Mouse (Mus musculus) neural tube, embryonic 11.5 days (tissue): ENCODE results near the gene Slc16a4. TPM values are rescaled to one million over a fixed set of nuclear protein-coding genes. Genes with fewer than 3 reads are reported as not detected.
A peak's percentile ranks its signal among the peaks of the same experiment; 100 is the strongest.

Experiments used
- ATAC-seq: fragments of 200-750 bp; cut with Nextera tagmentation; 2 replicates; pipeline ENCODE4 v1.8.0; 2017; ENCODE audit warnings: moderate number of reproducible peaks, mild to moderate bottlenecking, moderate TSS enrichment, moderate library complexity; ENCODE audit not compliant: insufficient read depth, low FRiP score, low TSS enrichment
- DNase-seq: peaks from one replicate; pipeline ENCODE4 v3.0.0-alpha.2; 2015; ENCODE audit warnings: low spot score
- H3K27ac ChIP-seq: fragments of 300-500 bp; sonication (generic); 2 replicates; pipeline ENCODE4 v1.5.1; 2014; ENCODE audit warnings: low read depth, mild to moderate bottlenecking, low read length
- H3K27me3 ChIP-seq: fragments of 300-500 bp; sonication (generic); 2 replicates; pipeline ENCODE4 v1.6.1; 2014; ENCODE audit warnings: mild to moderate bottlenecking, low read length, mixed read lengths; ENCODE audit not compliant: control insufficient read depth, insufficient read depth
- H3K36me3 ChIP-seq: fragments of 300-500 bp; sonication (generic); 2 replicates; pipeline ENCODE4 v1.6.1; 2014; ENCODE audit warnings: mild to moderate bottlenecking, low read length, moderate library complexity, mixed read lengths; ENCODE audit not compliant: control insufficient read depth, insufficient read depth
- H3K4me1 ChIP-seq: fragments of 300-500 bp; sonication (generic); 2 replicates; pipeline ENCODE4 v1.6.1; 2014; ENCODE audit warnings: low read length, mixed read lengths; ENCODE audit not compliant: control insufficient read depth, insufficient read depth
- H3K4me2 ChIP-seq: fragments of 300-500 bp; sonication (generic); 2 replicates; pipeline ENCODE4 v1.6.1; 2014; ENCODE audit warnings: low read depth, mild to moderate bottlenecking, moderate library complexity
- H3K4me3 ChIP-seq: fragments of 300-500 bp; sonication (generic); 2 replicates; pipeline ENCODE4 v1.5.1; 2014; ENCODE audit warnings: low read depth, low read length
- H3K9ac ChIP-seq: fragments of 300-500 bp; sonication (generic); 2 replicates; pipeline ENCODE4 v1.6.1; 2014; ENCODE audit warnings: mild to moderate bottlenecking, low read length
- H3K9me3 ChIP-seq: fragments of 300-500 bp; sonication (generic); 2 replicates; pipeline ENCODE4 v1.6.1; 2016; ENCODE audit warnings: low read length; ENCODE audit not compliant: control insufficient read depth
- WGBS: fragments of 180-500 bp; shearing (Covaris S2); extraction: QIAGEN DNeasy Blood & Tissue Kit; methylation state at CpG from one replicate; pipeline ENCODE4 v1.1.7; 2014; 5-methylcytosine and 5-hydroxymethylcytosine counted together
- polyA plus RNA-seq: library from polyadenylated mRNA; unstranded; fragments of >200 nt; fragmentation: Nextera tagmentation; extraction: Ambion mirVana; gene quantifications from 2 replicates; pipeline ENCODE4 v1.2.1, GENCODE M21; 2014

The Slc16a4 gene
- polyA plus RNA-seq, 1 experiment from 2014 or later, result 1.6 TPM

DNA sequence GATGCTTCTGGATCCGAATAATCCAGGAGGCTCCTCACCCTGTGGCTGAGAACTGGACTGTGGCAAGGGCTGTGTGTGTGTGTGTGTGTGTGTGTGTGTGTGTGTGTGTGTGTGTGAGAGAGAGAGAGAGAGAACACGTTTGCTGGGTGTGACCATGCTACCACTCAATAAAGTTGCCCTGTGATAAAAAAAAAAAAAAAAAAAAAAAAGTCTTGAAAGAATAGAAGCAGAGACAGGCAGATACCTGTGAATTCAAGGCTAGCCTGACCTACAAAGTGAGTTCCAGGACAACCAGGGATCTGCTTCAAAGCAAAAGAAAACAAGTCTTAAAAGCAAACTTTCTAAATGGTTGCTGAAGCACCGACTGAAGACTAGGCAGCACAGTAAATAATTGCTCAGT, 52.9 kb downstream of the Slc16a4 start:
- Histone ChIP-seq H3K9me3 (no peaks in the 10 kb centered on the region), H3K4me3 (no peak overlapping the region), H3K27me3 (no peaks in the 10 kb centered on the region), H3K27ac (no peak overlapping the region), H3K9ac (no peak overlapping the region), H3K4me2 (no peak overlapping the region), H3K36me3 (no peaks in the 10 kb centered on the region), H3K4me1 (no peaks in the 10 kb centered on the region)
- ATAC-seq (no peak), DNase-seq (no peak)
- 52% methylated on average over 3 of the region's 3 CpGs for WGBS

DNA sequence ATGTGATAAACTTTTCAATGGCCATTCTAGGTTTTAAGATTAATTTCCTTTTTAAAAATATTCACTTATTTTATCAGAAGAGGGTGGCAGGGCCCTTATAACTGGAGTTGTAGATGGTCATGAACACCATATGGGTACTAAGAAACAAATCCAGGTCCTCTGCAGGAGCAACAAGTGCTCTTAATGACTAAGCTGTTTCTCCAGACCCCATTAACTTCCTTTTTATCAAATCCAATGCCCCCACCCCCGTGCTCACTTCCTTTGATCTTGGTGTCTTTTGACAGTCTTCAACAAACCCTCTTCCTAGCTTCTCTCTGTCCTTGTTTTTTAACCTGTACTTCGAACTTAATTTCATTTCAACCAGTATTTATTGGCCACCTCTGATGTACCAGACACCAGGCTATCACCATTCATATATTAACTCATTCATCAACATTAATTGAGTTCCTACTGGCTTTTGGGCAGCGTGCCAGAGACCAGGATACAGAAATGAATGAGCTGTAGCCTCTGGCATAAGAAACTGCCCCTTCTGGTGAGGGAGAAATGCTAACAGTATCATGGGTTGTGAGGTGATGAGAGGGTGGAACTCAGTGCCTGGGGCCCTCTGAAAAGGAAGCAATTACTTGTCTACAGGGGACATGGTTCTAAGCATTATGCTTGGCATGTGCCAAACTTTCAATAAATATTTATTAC, 54.1 kb downstream of the Slc16a4 start:
- H3K4me2 ChIP-seq, result no peak overlapping the region
- H3K27ac ChIP-seq, result no peak overlapping the region
- H3K9ac ChIP-seq, result no peak overlapping the region
- no peak overlapping the region for H3K4me3 ChIP-seq
- H3K9me3 ChIP-seq, result no peaks in the 10 kb centered on the region
- ATAC-seq (no peak), DNase-seq (no peak)
- H3K36me3 ChIP-seq, result no peaks in the 10 kb centered on the region
- WGBS, result 49% methylated on average over 3 of the region's 3 CpGs
- H3K4me1 ChIP-seq, result no peaks in the 10 kb centered on the region
- no peaks in the 10 kb centered on the region for H3K27me3 ChIP-seq

DNA sequence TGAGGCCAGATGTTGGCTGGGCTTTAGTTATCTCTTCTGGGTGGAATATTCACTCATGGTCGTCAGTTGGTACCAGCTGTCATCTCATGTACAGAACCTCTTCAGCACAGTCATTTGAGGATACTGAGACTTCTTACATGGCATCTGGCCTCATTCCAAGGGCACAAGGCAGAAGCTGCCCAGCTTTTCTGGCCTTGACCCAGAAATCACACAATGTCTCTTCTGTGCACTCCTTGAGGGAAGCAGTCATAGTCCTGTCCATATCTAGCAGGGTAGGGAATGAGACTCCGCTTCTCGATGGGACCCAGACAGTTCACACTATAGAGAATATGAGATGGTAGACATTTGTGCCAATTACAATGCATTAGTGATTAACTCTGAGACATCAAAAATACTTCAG, 58.0 kb downstream of the Slc16a4 start:
- WGBS, result 90% methylated on average over 3 of the region's 3 CpGs

DNA sequence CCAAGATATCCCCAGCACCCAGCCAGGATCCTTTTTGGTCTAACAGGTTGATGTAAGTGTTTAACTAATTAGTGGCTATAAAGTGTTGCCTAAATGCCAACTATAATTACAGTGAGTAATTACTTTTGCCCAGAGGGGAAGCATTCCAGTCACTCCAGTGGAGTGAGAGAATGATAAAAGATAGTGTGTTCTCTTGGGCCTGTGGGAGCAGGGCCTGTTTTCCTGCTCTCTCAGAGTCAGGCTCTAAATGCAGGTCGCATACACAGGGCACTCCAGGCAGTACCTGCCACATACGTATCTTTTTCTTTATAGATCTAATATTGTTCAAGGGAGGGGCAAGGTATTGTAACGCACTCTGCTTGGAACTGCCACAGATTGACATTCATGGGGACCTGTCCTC, 60.7 kb downstream of the Slc16a4 start:
- Histone ChIP-seq H3K36me3 (no peaks in the 10 kb centered on the region), H3K4me3 (no peak overlapping the region), H3K27me3 (no peaks in the 10 kb centered on the region), H3K27ac (no peak overlapping the region), H3K4me1 (no peaks in the 10 kb centered on the region), H3K4me2 (no peak overlapping the region), H3K9ac (no peak overlapping the region), H3K9me3 (no peaks in the 10 kb centered on the region)
- DNase-seq (no peak), ATAC-seq (no peak)
- WGBS, result 65% methylated on average over 3 of the region's 3 CpGs

More for the DNA sequence above, 58.0 kb downstream of the Slc16a4 start:
- no peak overlapping the region for H3K4me3 ChIP-seq
- no peaks in the 10 kb centered on the region for H3K4me1 ChIP-seq
- H3K27me3 ChIP-seq, result no peaks in the 10 kb centered on the region
- H3K9ac ChIP-seq, result no peak overlapping the region
- no peaks in the 10 kb centered on the region for H3K9me3 ChIP-seq
- ATAC-seq, result no peak
- H3K4me2 ChIP-seq, result no peak overlapping the region
- no peak for DNase-seq
- no peak overlapping the region for H3K27ac ChIP-seq
- no peaks in the 10 kb centered on the region for H3K36me3 ChIP-seq

DNA sequence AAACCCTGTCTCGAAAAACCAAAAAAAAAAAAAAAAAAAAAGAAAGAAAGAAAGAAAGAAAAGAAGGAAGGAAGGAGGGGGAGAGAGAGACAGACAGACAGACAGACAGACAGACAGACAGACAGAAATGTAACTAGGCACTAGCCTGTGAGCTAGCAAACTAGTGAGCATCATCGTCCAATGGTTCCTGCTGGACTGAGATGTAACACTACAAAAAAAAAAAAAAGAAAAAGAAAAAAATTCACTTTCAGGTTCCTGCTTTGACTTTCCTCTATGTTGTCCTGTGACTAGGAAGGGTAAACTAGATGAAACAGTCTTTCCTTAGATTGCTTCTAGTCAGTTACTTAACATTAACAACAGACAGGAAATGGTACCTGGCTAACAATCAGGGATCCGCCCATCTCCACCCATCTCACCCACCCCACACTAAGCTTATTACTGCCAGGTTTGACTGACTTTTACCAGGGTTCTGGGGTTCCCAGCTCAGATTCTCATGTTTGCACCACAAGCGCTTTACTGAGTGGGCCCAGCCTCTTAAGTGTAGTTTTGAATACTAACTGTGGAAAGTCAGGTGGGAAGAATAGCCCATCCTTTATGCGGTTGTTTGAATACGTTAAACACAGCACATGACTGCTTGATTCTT, 64.7 kb downstream of the Slc16a4 start:
- WGBS, result 89% methylated on average over 5 of the region's 6 CpGs
- H3K9me3 ChIP-seq, result no peaks in the 10 kb centered on the region

DNA sequence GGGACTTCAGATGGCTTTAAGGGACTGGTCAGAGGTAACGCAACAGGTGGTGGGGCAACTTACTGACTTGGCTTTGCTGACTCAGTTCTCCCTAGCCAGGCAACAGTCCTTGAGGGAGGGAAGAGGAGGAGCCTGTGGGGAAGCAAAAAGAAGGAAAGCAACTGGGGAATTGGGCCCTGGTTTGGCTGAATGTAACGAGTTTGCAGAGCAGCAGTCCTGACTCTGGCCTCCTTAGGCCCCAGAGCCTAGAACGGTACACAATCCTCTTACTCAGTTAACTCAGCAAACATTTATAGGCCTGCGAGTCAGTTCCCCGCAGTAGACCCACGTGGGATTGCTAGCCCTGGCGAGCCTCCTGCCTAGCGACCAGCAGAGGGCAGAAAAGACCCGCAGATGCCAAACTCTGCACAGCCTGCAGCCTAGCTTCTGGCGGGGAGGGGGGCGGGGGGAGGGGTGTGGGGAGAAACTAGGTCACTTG, 66.0 kb downstream of the Slc16a4 start:
- no peak overlapping the region for H3K9ac ChIP-seq
- WGBS, result 1% methylated on average over 10 of the region's 11 CpGs
- no peaks in the 10 kb centered on the region for H3K27me3 ChIP-seq
- no peaks in the 10 kb centered on the region for H3K4me1 ChIP-seq
- H3K9me3 ChIP-seq, result no peaks in the 10 kb centered on the region
- H3K4me2 ChIP-seq, result no peak overlapping the region
- DNase-seq, result peak; percentile 78
- H3K27ac ChIP-seq, result no peak overlapping the region
- ATAC-seq, result peak; percentile 88
- no peak overlapping the region for H3K4me3 ChIP-seq
- no peaks in the 10 kb centered on the region for H3K36me3 ChIP-seq

More for the DNA sequence above, 64.7 kb downstream of the Slc16a4 start:
- Histone ChIP-seq H3K4me2 (no peak overlapping the region), H3K36me3 (no peaks in the 10 kb centered on the region), H3K4me3 (no peak overlapping the region), H3K27me3 (no peaks in the 10 kb centered on the region), H3K4me1 (no peaks in the 10 kb centered on the region), H3K9ac (no peak overlapping the region), H3K27ac (no peak overlapping the region)
- no peak for DNase-seq
- no peak for ATAC-seq

DNA sequence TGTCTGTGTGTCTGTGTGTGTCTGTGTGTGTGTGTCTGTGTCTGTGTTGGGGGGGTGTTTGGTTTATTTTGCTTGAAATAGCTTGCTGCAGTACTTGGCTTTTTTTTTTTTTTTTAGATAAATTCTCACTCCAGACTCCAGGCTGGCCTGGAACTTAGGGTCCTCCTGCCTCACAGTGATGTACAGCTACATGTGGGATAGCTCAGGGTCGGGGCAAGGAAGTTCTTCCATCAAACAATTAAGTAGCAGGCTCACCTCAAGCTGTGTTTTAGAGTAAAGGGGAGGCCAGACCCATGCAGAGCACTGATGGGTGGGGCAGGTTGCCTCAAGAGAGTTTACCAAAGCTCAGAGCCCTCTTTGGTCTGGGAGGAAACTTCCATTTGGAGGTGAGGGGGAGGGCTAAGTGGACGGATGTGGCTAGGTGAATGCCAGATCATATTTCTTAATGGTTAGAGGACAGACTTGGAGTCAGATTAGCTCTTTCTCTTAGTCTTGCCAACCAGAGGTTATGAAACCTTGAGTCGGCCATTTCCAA, 66.7 kb downstream of the Slc16a4 start:
- WGBS, result 52% methylated on average over 3 of the region's 3 CpGs

DNA sequence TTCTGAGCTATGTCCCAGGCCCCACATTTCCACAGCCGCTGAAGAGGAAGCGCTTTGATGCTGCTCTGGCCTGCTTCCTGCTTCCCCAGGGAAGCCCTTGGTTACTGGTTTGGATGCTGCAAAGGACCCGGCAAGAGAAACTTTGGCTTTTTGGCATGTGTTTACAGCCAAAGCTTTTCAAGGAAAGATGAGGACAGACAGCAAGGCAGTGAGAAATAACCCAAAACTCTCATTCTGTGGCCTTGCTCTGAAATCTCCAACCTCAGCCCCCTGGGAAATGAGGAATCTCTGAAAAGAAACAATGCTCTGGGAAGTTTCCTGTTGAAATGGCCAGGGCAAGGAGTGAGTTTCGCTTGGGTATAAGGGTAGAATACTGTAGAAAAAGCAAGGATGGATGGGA, 69.3 kb downstream of the Slc16a4 start:
- no peak for ATAC-seq
- no peaks in the 10 kb centered on the region for H3K4me1 ChIP-seq
- DNase-seq, result no peak
- H3K36me3 ChIP-seq, result no peaks in the 10 kb centered on the region
- 70% methylated on average over 4 of the region's 4 CpGs for WGBS
- H3K4me2 ChIP-seq, result no peak overlapping the region
- H3K9me3 ChIP-seq, result no peaks in the 10 kb centered on the region
- H3K4me3 ChIP-seq, result no peak overlapping the region
- no peak overlapping the region for H3K9ac ChIP-seq
- H3K27ac ChIP-seq, result no peak overlapping the region
- no peaks in the 10 kb centered on the region for H3K27me3 ChIP-seq

More for the DNA sequence above, 66.7 kb downstream of the Slc16a4 start:
- H3K4me3 ChIP-seq, result no peak overlapping the region
- no peak overlapping the region for H3K27ac ChIP-seq
- no peak overlapping the region for H3K9ac ChIP-seq
- ATAC-seq (0 out of 2 replicates have a peak, but pooled peaks have one; percentile 2), DNase-seq (no peak)
- no peaks in the 10 kb centered on the region for H3K27me3 ChIP-seq
- H3K4me2 ChIP-seq, result no peak overlapping the region
- H3K4me1 ChIP-seq, result no peaks in the 10 kb centered on the region
- no peaks in the 10 kb centered on the region for H3K9me3 ChIP-seq
- no peaks in the 10 kb centered on the region for H3K36me3 ChIP-seq
